Mouse (Mus musculus): ENCODE data around the gene Dnajc8. TPM values are rescaled to one million over a fixed set of nuclear protein-coding genes. Genes with fewer than 3 reads are reported as not detected.

Dnajc8 gene
- polyA plus RNA-seq, 1 experiment from 2014 or later = 130 TPM

DNA sequence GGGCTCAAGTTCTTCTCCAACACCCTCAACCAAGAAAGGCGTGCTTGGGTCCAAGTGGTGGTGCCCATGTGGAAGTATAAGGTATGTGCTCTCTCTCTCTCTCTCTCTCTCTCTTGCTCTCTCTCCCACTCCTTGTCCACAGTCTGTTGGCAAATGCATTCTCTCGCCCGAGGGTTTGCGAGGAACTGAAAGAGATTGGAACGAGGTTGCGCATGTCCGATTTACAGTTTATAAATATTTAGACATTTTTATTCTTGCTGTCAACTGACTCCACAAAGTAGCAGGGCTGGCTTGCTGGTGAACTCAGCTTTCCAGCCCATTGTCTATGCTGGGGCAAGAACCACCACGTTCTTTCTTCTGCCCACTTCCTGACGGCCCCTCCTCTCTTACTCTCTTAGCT is 35.8 kb downstream of the Dnajc8 start:
- ATAC-seq (ENCODE audit: insufficient number of reproducible peaks, low FRiP score) = no peak
- Histone ChIP-seq H3K36me3 (no peaks in the 10 kb centered on the region), H3K4me3 (no peak overlapping the region), H3K4me2 (no peak overlapping the region), H3K9ac (no peak overlapping the region), H3K4me1 (replicated peaks) (0 out of 2 replicates have a peak, but pooled peaks cover 4% of the 10 kb centered on the region), H3K27ac (ENCODE audit: poor library complexity, severe bottlenecking) (no peak overlapping the region), H3K27me3 (replicated peaks) (no peaks in the 10 kb centered on the region), H3K9me3 (replicated peaks) (peaks cover 5% of the 10 kb centered on the region)
- WGBS = 82% methylated on average over 9 of the region's 9 CpGs

DNA sequence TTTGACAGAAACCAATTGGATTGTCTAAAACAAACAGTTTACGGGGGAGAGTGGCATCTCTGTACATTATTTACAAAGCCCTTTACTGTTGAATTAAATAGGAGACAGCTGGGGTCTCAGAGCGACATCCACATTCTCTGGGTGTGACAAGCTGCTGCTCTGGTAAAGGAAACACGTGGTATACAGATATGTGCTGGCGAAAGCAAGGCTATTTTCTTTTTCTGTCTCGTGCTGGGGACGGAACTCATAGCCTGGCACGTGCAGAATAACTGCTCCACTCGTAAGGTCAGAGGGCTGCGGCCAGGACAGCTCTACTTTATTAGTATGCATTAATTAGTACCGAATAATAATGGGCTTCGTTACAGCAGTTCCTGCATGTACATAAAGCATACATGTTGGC is 38.0 kb downstream of the Dnajc8 start:
- Histone ChIP-seq H3K9me3 (replicated peaks) (peaks cover 5% of the 10 kb centered on the region), H3K36me3 (no peaks in the 10 kb centered on the region), H3K4me3 (no peak overlapping the region), H3K4me2 (no peak overlapping the region), H3K9ac (no peak overlapping the region), H3K4me1 (replicated peaks) (0 out of 2 replicates have a peak, but pooled peaks cover 4% of the 10 kb centered on the region), H3K27ac (ENCODE audit: poor library complexity, severe bottlenecking) (no peak overlapping the region), H3K27me3 (replicated peaks) (no peaks in the 10 kb centered on the region)
- ATAC-seq (ENCODE audit: insufficient number of reproducible peaks, low FRiP score) = peak; percentile 53; the same call in 1 of the 2 replicates
- WGBS = 49% methylated on average over 11 of the region's 11 CpGs

DNA sequence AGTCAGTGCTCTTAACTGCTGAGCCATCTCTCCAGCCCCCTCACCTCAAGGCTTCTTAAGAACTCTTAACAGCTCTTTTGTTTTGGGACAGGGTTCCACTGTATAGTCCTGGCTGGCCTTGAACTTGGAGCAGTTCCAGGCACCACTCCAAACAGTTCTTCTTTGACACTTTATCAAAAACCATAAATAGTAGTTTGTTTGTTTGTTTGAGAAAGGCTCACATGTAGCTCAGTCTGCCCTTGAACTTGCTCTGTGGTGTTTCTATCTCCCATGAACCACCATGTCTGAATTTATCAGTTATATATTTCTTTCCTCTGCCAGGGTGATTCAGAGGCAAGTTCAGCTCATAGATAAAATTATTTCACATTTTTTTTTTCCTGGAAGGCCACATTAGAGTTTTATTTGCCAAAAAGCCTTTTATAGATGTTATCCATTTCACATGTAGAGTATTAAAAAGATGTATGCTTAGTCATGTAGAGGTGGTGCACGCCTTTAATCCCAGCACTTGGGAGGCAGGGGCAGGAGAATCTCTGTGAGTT is 39.5 kb downstream of the Dnajc8 start:
- no peaks in the 10 kb centered on the region for H3K27me3 ChIP-seq (replicated peaks)
- 0 out of 2 replicates have a peak, but pooled peaks cover 4% of the 10 kb centered on the region for H3K4me1 ChIP-seq (replicated peaks)
- no peaks in the 10 kb centered on the region for H3K9me3 ChIP-seq (replicated peaks)
- no peaks in the 10 kb centered on the region for H3K36me3 ChIP-seq
- 95% methylated on average over 1 of the region's 1 CpGs for WGBS
- no peak overlapping the region for H3K4me2 ChIP-seq
- no peak overlapping the region for H3K4me3 ChIP-seq
- no peak overlapping the region for H3K27ac ChIP-seq (ENCODE audit: poor library complexity, severe bottlenecking)
- ATAC-seq (ENCODE audit: insufficient number of reproducible peaks, low FRiP score) = no peak
- no peak overlapping the region for H3K9ac ChIP-seq

DNA sequence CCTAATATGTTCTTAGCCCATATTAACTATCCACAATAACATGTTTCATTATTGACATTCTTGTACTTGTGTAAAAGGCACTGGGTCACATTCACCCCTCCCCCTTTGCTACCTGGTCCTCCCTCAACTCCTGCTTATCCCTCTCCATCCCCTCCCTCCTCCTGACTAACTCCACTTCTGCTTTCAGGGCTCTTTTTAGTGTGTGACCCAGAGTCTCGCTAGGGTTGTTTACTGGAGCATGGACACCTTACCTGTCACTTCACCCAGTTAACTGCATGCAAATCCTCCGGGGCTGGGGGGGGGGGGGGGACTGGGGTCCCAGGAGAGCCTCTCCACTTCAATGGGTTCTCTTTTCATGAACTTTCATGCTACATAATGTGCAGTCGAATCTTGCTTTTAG is 48.4 kb downstream of the Dnajc8 start:
- 70% methylated on average over 3 of the region's 3 CpGs for WGBS
- H3K4me3 ChIP-seq = no peak overlapping the region
- no peak overlapping the region for H3K9ac ChIP-seq
- no peaks in the 10 kb centered on the region for H3K4me1 ChIP-seq (replicated peaks)
- H3K9me3 ChIP-seq (replicated peaks) = 0 out of 2 replicates have a peak, but pooled peaks cover 8% of the 10 kb centered on the region
- no peak for ATAC-seq (ENCODE audit: insufficient number of reproducible peaks, low FRiP score)
- H3K4me2 ChIP-seq = no peak overlapping the region
- no peaks in the 10 kb centered on the region for H3K36me3 ChIP-seq
- no peaks in the 10 kb centered on the region for H3K27me3 ChIP-seq (replicated peaks)
- no peak overlapping the region for H3K27ac ChIP-seq (ENCODE audit: poor library complexity, severe bottlenecking)

DNA sequence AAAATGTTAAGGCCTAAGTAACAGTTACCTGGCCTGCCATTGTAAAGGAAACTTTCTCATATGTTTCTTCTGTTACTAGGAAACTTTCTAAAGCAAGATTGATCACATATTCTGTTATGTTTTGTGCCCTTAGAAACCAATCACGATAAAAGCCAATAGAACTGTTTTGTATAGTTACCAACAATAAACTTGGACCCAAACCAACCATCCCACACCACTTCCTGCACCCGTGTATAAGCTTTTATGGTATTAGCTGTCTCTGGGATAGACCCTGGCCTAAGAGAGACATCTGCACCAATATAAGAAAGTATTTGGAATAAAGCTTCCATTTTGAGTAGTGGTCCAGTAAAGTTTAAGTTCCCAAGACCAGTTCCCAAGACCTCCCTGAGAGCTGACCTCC is 49.6 kb downstream of the Dnajc8 start:
- H3K27ac ChIP-seq (ENCODE audit: poor library complexity, severe bottlenecking) = no peak overlapping the region
- H3K9me3 ChIP-seq (replicated peaks) = 0 out of 2 replicates have a peak, but pooled peaks cover 8% of the 10 kb centered on the region
- H3K27me3 ChIP-seq (replicated peaks) = no peaks in the 10 kb centered on the region
- no peaks in the 10 kb centered on the region for H3K36me3 ChIP-seq
- no peak overlapping the region for H3K4me3 ChIP-seq
- ATAC-seq (ENCODE audit: insufficient number of reproducible peaks, low FRiP score) = no peak
- H3K4me2 ChIP-seq = no peak overlapping the region
- WGBS = 76% methylated on average over 2 of the region's 2 CpGs
- H3K9ac ChIP-seq = no peak overlapping the region
- no peaks in the 10 kb centered on the region for H3K4me1 ChIP-seq (replicated peaks)

DNA sequence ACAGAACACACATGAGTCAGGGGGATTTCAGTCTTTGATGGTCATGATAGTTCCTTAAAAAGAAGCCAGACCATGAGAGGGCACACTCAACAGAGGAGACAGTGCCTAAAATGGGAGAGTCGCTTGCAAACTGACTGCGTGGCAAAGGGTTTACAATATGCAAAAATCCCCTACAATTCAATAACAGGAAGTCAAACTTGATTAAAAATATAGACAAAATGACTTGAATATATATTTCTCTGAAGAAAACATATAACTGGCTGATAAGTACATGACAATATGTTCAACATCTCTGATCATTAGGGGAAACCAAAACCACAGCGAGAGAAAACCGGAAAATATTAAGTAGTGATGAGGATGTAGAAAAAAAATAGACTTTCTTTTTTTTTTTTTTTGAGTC is 50.9 kb downstream of the Dnajc8 start:
- Histone ChIP-seq H3K4me2 (no peak overlapping the region), H3K9ac (no peak overlapping the region), H3K36me3 (no peaks in the 10 kb centered on the region), H3K27ac (ENCODE audit: poor library complexity, severe bottlenecking) (no peak overlapping the region), H3K9me3 (replicated peaks) (no peaks in the 10 kb centered on the region), H3K27me3 (replicated peaks) (no peaks in the 10 kb centered on the region), H3K4me3 (no peak overlapping the region), H3K4me1 (replicated peaks) (0 out of 2 replicates have a peak, but pooled peaks cover 4% of the 10 kb centered on the region)
- no peak for ATAC-seq (ENCODE audit: insufficient number of reproducible peaks, low FRiP score)
- 94% methylated on average over 4 of the region's 4 CpGs for WGBS

DNA sequence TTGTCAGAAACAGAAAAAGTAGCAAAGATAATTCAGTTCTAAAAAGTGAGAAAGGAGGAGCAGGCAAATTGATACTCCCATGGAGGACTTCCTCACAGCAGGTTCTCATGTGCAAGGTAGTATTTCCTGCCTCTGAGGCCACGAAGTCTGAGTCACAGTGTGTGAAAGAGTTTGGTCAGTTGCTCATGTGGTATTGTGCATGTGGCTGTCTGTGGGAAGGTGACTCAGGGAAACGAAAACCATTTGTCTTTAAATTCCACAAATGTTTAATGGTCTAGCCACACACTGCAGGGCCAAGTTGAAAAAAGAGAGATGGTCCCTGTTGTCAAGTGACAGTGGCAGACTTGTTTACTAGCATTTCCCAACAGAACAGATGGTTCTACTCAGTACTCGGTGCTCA is 53.2 kb downstream of the Dnajc8 start:
- H3K4me3 ChIP-seq = no peak overlapping the region
- H3K9ac ChIP-seq = no peak overlapping the region
- 72% methylated on average over 3 of the region's 3 CpGs for WGBS
- ATAC-seq (ENCODE audit: insufficient number of reproducible peaks, low FRiP score) = no peak
- 0 out of 2 replicates have a peak, but pooled peaks cover 5% of the 10 kb centered on the region for H3K4me1 ChIP-seq (replicated peaks)
- H3K27me3 ChIP-seq (replicated peaks) = no peaks in the 10 kb centered on the region
- no peak overlapping the region for H3K4me2 ChIP-seq
- no peaks in the 10 kb centered on the region for H3K36me3 ChIP-seq
- no peak overlapping the region for H3K27ac ChIP-seq (ENCODE audit: poor library complexity, severe bottlenecking)
- H3K9me3 ChIP-seq (replicated peaks) = no peaks in the 10 kb centered on the region

DNA sequence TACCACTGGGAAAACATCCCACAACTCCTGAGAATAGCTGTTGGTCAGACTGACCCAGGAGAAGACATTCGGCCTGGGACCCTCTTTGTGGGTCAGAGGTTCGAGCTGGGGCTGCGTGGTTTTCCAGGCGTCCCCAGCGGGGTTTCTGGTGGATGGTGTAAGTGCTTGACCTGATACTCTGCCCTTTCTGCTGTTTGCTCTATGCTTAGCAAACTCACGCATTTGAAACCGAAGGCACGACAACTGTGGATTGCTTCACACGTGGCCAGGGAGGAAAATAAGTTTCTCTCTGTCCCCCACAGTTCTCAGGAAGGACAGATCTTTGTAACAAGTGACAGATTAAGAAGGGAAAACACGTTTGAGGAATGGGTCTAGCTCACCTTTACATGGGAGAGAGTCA is 55.3 kb downstream of the Dnajc8 start:
- WGBS = 84% methylated on average over 10 of the region's 10 CpGs
- no peak overlapping the region for H3K27ac ChIP-seq (ENCODE audit: poor library complexity, severe bottlenecking)
- ATAC-seq (ENCODE audit: insufficient number of reproducible peaks, low FRiP score) = no peak

DNA sequence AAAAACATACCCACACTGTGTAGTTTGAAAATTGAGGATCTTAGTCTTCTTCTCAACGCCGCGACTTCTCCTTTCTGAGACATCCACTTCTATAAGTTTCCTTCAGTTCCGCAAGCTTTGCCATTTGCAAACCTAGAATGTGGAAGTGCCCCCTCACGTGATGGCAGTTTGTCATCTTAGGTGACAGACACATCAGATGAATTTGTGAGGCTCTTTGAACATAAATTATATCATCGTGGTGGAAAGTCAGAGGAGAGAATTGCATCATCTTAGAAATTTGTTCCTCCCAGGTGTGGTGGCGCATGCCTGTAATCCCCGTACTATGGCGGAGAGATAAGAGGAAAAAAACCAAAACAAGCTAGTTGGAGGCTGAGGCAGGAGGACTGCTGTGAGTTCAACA is 57.6 kb downstream of the Dnajc8 start:
- Histone ChIP-seq H3K4me3 (no peak overlapping the region), H3K36me3 (no peaks in the 10 kb centered on the region), H3K4me2 (no peak overlapping the region), H3K4me1 (replicated peaks) (peaks cover 19% of the 10 kb centered on the region), H3K9ac (no peak overlapping the region), H3K27me3 (replicated peaks) (peaks cover 2% of the 10 kb centered on the region; the same call in 1 of the 2 replicates), H3K9me3 (replicated peaks) (no peaks in the 10 kb centered on the region), H3K27ac (ENCODE audit: poor library complexity, severe bottlenecking) (no peak overlapping the region)
- 91% methylated on average over 9 of the region's 9 CpGs for WGBS
- ATAC-seq (ENCODE audit: insufficient number of reproducible peaks, low FRiP score) = no peak

More for the DNA sequence above, 55.3 kb downstream of the Dnajc8 start:
- H3K4me1 ChIP-seq (replicated peaks) = peaks cover 12% of the 10 kb centered on the region
- no peaks in the 10 kb centered on the region for H3K36me3 ChIP-seq
- H3K4me3 ChIP-seq = no peak overlapping the region
- no peaks in the 10 kb centered on the region for H3K27me3 ChIP-seq (replicated peaks)
- no peak overlapping the region for H3K4me2 ChIP-seq
- no peak overlapping the region for H3K9ac ChIP-seq
- no peaks in the 10 kb centered on the region for H3K9me3 ChIP-seq (replicated peaks)

DNA sequence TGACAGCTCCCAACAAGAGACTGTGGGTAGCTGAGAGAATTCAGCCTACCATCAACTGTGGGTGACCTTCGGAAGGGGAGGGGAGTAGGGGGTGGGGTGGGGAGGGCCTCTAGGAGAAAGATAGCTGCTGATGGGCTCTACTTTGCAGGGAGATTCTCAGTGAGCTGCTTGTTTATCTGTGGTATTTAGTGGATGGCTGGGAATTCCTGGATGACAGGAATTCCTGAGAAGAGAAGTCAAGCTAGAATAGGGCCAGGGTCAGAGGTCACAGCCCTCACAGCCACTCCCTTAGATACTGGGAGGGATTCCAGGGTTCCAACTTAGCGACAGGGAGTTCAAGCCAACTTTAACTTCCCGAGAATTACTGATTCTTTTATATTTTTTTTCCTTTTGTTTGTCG is 58.8 kb downstream of the Dnajc8 start:
- 32% methylated on average over 4 of the region's 4 CpGs for WGBS
- peak; percentile 42; the same call in 1 of the 2 replicates for ATAC-seq (ENCODE audit: insufficient number of reproducible peaks, low FRiP score)
- Histone ChIP-seq H3K27me3 (replicated peaks) (peaks cover 3% of the 10 kb centered on the region; the same call in 1 of the 2 replicates), H3K9me3 (replicated peaks) (no peaks in the 10 kb centered on the region), H3K9ac (no peak overlapping the region), H3K36me3 (no peaks in the 10 kb centered on the region), H3K4me1 (replicated peaks) (peaks cover 19% of the 10 kb centered on the region), H3K27ac (ENCODE audit: poor library complexity, severe bottlenecking) (peak overlapping the region; percentile 0; the same call in 1 of the 2 replicates), H3K4me3 (no peak overlapping the region), H3K4me2 (no peak overlapping the region)

DNA sequence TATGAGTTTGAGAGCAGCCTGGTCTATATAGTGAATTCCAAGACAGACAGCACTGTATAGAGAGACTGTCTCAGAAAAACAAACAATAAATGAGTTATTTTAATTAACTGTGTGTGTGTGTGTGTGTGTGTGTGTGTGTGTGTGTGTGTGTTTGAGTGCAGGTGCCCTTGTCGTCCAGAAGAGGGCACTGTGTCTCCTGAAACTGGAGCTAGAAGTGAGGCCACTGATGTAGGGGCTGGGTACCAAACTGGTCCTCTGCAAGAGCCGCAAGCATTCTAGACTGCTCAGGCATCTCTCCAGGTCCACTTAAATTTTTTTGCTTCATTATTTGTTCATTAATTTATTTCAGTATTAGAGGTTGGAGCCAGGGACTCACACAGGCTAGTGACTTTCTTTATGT is 63.5 kb downstream of the Dnajc8 start:
- H3K9ac ChIP-seq = no peak overlapping the region
- H3K27me3 ChIP-seq (replicated peaks) = peaks cover 3% of the 10 kb centered on the region; the same call in 1 of the 2 replicates
- H3K9me3 ChIP-seq (replicated peaks) = no peaks in the 10 kb centered on the region
- 89% methylated on average over 2 of the region's 2 CpGs for WGBS
- H3K4me1 ChIP-seq (replicated peaks) = peaks cover 13% of the 10 kb centered on the region
- H3K36me3 ChIP-seq = no peaks in the 10 kb centered on the region
- no peak overlapping the region for H3K4me2 ChIP-seq
- no peak overlapping the region for H3K4me3 ChIP-seq
- no peak for ATAC-seq (ENCODE audit: insufficient number of reproducible peaks, low FRiP score)
- H3K27ac ChIP-seq (ENCODE audit: poor library complexity, severe bottlenecking) = no peak overlapping the region

DNA sequence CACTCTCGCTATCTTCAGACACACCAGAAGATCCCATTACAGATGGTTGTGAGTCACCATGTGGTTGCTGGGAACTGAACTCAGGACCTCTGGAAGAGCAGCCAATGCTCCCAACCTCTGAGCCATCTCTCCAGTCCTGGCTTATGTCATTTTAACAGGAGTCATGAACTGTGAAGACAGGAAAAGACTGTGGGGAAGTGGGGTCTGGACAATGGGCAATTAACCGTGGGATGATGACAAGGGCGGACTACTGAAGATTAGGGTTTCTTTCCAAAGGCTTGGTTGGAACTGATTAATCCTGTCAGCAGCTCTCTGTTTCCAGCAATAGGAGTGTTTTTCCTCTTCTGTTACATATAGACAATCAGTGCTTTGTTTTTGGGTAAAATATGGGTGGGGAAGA is 64.4 kb downstream of the Dnajc8 start:
- Histone ChIP-seq H3K27ac (ENCODE audit: poor library complexity, severe bottlenecking) (no peak overlapping the region), H3K9ac (no peak overlapping the region), H3K27me3 (replicated peaks) (peaks cover 3% of the 10 kb centered on the region; the same call in 1 of the 2 replicates), H3K4me1 (replicated peaks) (peaks cover 9% of the 10 kb centered on the region; the same call in 1 of the 2 replicates), H3K36me3 (no peaks in the 10 kb centered on the region), H3K9me3 (replicated peaks) (no peaks in the 10 kb centered on the region), H3K4me2 (no peak overlapping the region), H3K4me3 (no peak overlapping the region)
- ATAC-seq (ENCODE audit: insufficient number of reproducible peaks, low FRiP score) = peak; percentile 53; the same call in 1 of the 2 replicates
- 54% methylated on average over 3 of the region's 3 CpGs for WGBS

All from heart, embryonic 12.5 days (tissue).